Mouse (Mus musculus) hindbrain, embryonic 10.5 days (tissue): ENCODE data around the gene Brip1. TPM values are rescaled to one million over a fixed set of nuclear protein-coding genes. Genes with fewer than 3 reads are reported as not detected.

Experiments
- DNase-seq: peaks from one replicate; pipeline ENCODE4 v3.0.0-alpha.2; 2017; ENCODE audit warnings: low spot score
- H3K27ac ChIP-seq: fragments of 300-500 bp; sonication (generic); 2 replicates; pipeline ENCODE4 v1.5.1; 2016; ENCODE audit warnings: mild to moderate bottlenecking, moderate library complexity
- H3K27me3 ChIP-seq: fragments of 300-500 bp; sonication (generic); 2 replicates; pipeline ENCODE4 v1.6.1; 2016; ENCODE audit warnings: mild to moderate bottlenecking; ENCODE audit not compliant: poor library complexity, insufficient read depth, severe bottlenecking
- H3K36me3 ChIP-seq: fragments of 300-500 bp; sonication (generic); 2 replicates; pipeline ENCODE4 v1.6.1; 2016; ENCODE audit warnings: mild to moderate bottlenecking, moderate library complexity
- H3K4me1 ChIP-seq: fragments of 300-500 bp; sonication (generic); replicated peaks from 2 replicates; pipeline ENCODE4 v1.6.1; 2016; ENCODE audit warnings: mild to moderate bottlenecking
- H3K4me3 ChIP-seq: fragments of 300-500 bp; sonication (generic); 2 replicates; pipeline ENCODE4 v1.5.1; 2016; ENCODE audit warnings: mild to moderate bottlenecking, moderate library complexity
- H3K9me3 ChIP-seq: fragments of 300-500 bp; sonication (generic); 2 replicates; pipeline ENCODE4 v1.6.1; 2016; ENCODE audit warnings: mild to moderate bottlenecking, moderate library complexity
- WGBS: fragments of 180-500 bp; shearing (Covaris S2); methylation state at CpG from one replicate; pipeline ENCODE4 v1.1.7; 2016; 5-methylcytosine and 5-hydroxymethylcytosine counted together
- polyA plus RNA-seq: library from polyadenylated mRNA; unstranded; fragments of >200 nt; fragmentation: Nextera tagmentation; extraction: Ambion mirVana; gene quantifications from 2 replicates; pipeline ENCODE4 v1.2.1, GENCODE M21; 2016

The Brip1 gene
- 8.7 and 12.4 TPM in 2 replicates for polyA plus RNA-seq

GRCm38 (mm10) chr11:86201037-86201786 is at the start of gene Brip1:
Gene Brip1, minus strand, starts transcription at chr11:86201193.
- H3K27me3 ChIP-seq, result no peaks in the 10 kb centered on the region
- H3K36me3 ChIP-seq, result peaks cover 64% of the 10 kb centered on the region
- H3K4me1 ChIP-seq, result peaks cover 20% of the 10 kb centered on the region
- peaks cover 29% of the 10 kb centered on the region for H3K9me3 ChIP-seq
- H3K4me3 ChIP-seq, result peak within 1 kb of the TSS; percentile 73
- WGBS, result under 1% methylated on average over 60 of the region's 60 CpGs
- DNase-seq, result peak; percentile 96
- H3K27ac ChIP-seq, result peak within 1 kb of the TSS; percentile 96

- Histone ChIP-seq H3K9me3 (no peaks in the 10 kb centered on the region), H3K36me3 (peaks cover 94% of the 10 kb centered on the region), H3K4me3 (no peak overlapping the region), H3K27ac (no peak overlapping the region), H3K4me1 (no peaks in the 10 kb centered on the region), H3K27me3 (no peaks in the 10 kb centered on the region)
- DNase-seq, result no peak
- WGBS, result 90% methylated on average over 4 of the region's 4 CpGs
Measured at GRCm38 (mm10) chr11:86232446-86232845, 31.5 kb upstream of the Brip1 start.

DNA sequence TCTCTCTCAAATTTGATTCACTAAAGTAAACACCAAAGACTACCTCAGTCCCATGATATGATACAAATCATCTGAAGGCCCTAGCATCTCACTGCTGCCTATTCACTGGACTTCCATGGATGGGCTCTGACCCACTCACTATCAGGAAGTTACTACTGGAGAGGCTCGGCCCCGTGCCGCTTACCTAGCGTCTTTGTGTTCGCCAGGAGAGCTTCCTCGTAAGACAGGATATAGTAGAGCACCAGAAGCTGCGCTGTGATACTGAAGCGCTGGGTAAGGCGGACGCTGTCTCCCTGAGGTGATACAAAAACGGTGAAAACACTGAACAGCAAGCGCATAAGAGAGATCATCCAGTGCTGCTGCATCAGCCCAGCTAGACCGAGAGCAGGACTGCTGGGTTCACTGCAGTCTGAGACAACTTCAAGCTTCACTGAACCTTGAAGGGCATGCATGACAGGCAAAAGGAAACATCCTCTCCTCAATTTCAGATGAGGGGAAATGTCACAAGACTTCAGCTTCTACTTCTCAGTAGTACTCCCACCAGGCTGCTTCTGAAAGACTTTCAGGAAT is 30.9 kb upstream of the Brip1 start:
- DNase-seq, result no peak
- Histone ChIP-seq H3K4me1 (no peaks in the 10 kb centered on the region), H3K9me3 (no peaks in the 10 kb centered on the region), H3K27ac (no peak overlapping the region), H3K27me3 (no peaks in the 10 kb centered on the region), H3K4me3 (no peak overlapping the region), H3K36me3 (peaks cover 94% of the 10 kb centered on the region)
- WGBS, result 93% methylated on average over 13 of the region's 13 CpGs

DNA sequence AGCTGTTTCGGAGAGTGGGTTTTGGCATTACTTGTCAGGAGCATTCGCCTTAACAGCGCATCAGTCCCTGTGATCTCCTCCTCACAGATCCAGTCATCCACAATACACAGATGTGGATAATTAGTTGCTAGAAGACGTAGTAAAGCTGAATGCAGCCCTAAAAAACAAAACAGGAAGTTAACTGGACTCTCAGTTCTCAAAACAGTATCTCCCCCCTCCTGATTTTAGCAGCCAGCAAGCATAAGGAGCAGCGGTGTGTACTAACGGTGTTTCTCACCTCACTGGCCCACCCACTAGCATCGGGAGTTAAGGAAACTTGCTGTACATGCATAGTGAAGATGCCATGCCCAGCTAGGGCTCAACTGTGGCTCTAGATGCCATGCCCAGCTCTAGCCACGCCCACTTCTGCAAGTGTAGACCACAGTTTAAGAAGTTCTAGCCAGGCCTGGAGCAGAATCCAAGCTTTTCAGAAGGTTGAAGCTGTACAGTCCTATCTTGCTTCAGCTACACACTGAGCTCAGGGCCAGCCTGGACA is 25.7 kb upstream of the Brip1 start:
- peaks cover 93% of the 10 kb centered on the region for H3K36me3 ChIP-seq
- no peaks in the 10 kb centered on the region for H3K27me3 ChIP-seq
- no peak overlapping the region for H3K27ac ChIP-seq
- H3K9me3 ChIP-seq, result no peaks in the 10 kb centered on the region
- no peak overlapping the region for H3K4me3 ChIP-seq
- 89% methylated on average over 8 of the region's 8 CpGs for WGBS
- DNase-seq, result no peak
- no peaks in the 10 kb centered on the region for H3K4me1 ChIP-seq

GRCm38 (mm10) chr11:86225761-86226160 is 24.8 kb upstream of the Brip1 start:
- no peak for DNase-seq
- no peaks in the 10 kb centered on the region for H3K4me1 ChIP-seq
- no peak overlapping the region for H3K27ac ChIP-seq
- H3K36me3 ChIP-seq, result peaks cover 92% of the 10 kb centered on the region
- WGBS, result 86% methylated on average over 4 of the region's 4 CpGs
- no peak overlapping the region for H3K4me3 ChIP-seq
- no peaks in the 10 kb centered on the region for H3K27me3 ChIP-seq
- no peaks in the 10 kb centered on the region for H3K9me3 ChIP-seq

- DNase-seq, result no peak
- no peaks in the 10 kb centered on the region for H3K9me3 ChIP-seq
- H3K36me3 ChIP-seq, result peaks cover 98% of the 10 kb centered on the region
- no peaks in the 10 kb centered on the region for H3K4me1 ChIP-seq
- H3K27ac ChIP-seq, result no peak overlapping the region
- no peak overlapping the region for H3K4me3 ChIP-seq
- H3K27me3 ChIP-seq, result no peaks in the 10 kb centered on the region
- 81% methylated on average over 1 of the region's 1 CpGs for whole genome bisulfite sequencing
Measured at GRCm38 (mm10) chr11:86211803-86212202, 10.8 kb upstream of the Brip1 start.

GRCm38 (mm10) chr11:86209123-86209522 is 8.1 kb upstream of the Brip1 start:
- 92% methylated on average over 2 of the region's 2 CpGs for WGBS
- Histone ChIP-seq H3K4me3 (no peak overlapping the region), H3K27ac (no peak overlapping the region), H3K36me3 (peaks cover 98% of the 10 kb centered on the region), H3K9me3 (peaks cover 13% of the 10 kb centered on the region), H3K27me3 (no peaks in the 10 kb centered on the region), H3K4me1 (no peaks in the 10 kb centered on the region)
- DNase-seq, result no peak

DNA sequence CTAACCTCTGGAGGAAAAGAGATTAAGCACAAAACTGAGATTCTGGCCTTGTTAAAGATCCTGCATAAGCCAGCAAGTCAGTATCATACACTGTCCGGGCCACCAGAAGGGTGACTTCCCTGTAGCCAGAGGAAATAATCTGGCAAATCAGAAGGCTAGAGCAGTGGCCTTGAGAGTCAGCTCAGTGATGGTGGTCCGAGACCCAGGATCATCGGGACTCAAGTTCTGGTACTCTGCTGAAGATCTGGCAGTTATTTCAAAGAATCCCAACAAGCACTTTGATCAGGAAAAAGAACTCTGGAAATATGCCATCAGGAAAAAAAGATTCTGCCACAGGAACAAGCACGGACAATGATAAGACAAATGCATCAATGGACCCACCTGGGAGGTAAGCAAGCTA is 4.9 kb upstream of the Brip1 start:
- Histone ChIP-seq H3K36me3 (peaks cover 87% of the 10 kb centered on the region), H3K9me3 (peaks cover 29% of the 10 kb centered on the region)
- 98% methylated on average over 4 of the region's 4 CpGs for WGBS

DNA sequence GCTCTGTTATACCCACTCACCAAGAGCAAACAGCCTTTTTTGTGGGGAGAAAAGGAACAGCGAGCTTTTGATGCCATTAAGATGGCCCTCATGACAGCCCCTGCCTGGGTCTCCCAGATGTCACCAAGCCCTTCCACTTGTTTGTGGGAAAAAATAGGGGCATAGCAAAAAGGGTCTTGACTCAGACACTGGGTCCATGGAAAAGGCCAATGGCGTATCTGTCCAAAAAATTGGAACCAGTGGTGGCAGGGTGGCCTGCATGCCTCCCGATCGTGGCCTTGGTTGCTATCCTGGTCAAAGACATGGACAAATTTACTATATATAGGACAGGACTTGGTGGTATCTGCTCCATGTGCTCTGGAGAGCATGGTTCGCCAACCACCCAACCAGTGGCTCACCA is 4.0 kb upstream of the Brip1 start:
- Histone ChIP-seq H3K27me3 (no peaks in the 10 kb centered on the region), H3K4me3 (no peak overlapping the region), H3K27ac (no peak overlapping the region), H3K4me1 (peaks cover 15% of the 10 kb centered on the region), H3K36me3 (peaks cover 79% of the 10 kb centered on the region), H3K9me3 (peaks cover 29% of the 10 kb centered on the region)
- DNase-seq, result no peak
- 95% methylated on average over 5 of the region's 5 CpGs for WGBS

More for the DNA sequence above, 4.9 kb upstream of the Brip1 start:
- peaks cover 10% of the 10 kb centered on the region for H3K4me1 ChIP-seq
- DNase-seq, result no peak
- no peak overlapping the region for H3K27ac ChIP-seq
- no peak overlapping the region for H3K4me3 ChIP-seq
- H3K27me3 ChIP-seq, result no peaks in the 10 kb centered on the region

- WGBS, result 65% methylated on average over 16 of the region's 16 CpGs
- H3K27me3 ChIP-seq, result no peaks in the 10 kb centered on the region
- H3K27ac ChIP-seq, result peak overlapping the region; percentile 96
- peaks cover 29% of the 10 kb centered on the region for H3K9me3 ChIP-seq
- H3K36me3 ChIP-seq, result peaks cover 66% of the 10 kb centered on the region
- peaks cover 20% of the 10 kb centered on the region for H3K4me1 ChIP-seq
- peak overlapping the region; percentile 73 for H3K4me3 ChIP-seq
- DNase-seq, result no peak
Measured at GRCm38 (mm10) chr11:86201901-86202675, 1.1 kb upstream of the Brip1 start.

DNA sequence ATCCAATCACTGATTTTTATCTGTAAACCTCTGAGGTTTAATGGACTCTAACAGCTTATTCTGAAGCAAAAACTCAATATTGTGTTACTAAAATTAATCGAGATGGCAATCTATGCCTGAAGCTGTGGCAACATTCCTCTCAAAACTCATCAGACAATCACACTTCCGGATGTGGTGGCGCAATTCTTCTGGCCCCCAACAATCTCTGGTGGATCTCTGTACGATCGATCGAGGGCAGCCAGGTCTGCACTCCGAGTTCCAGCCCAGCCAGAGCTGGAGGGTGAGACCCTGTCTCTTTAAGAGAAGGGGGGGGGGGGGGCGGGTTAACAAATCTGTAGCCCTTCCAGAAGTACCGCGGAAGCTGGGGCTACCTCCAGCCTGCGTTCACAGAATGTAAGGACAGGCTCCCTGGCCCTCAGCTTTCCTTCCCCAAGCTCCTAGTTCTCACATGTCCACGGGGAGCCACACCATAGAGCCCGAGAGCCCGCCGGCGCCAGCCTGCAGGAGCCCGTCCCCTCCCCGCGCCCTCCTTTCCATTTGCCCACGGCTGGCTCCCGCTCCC is 452 bp downstream of the Brip1 start:
- H3K36me3 ChIP-seq, result peaks cover 64% of the 10 kb centered on the region
- H3K9me3 ChIP-seq, result peaks cover 29% of the 10 kb centered on the region
- H3K4me1 ChIP-seq, result peaks cover 20% of the 10 kb centered on the region
- H3K27me3 ChIP-seq, result no peaks in the 10 kb centered on the region
- H3K4me3 ChIP-seq, result peak overlapping the region; percentile 73
- 2% methylated on average over 21 of the region's 21 CpGs for WGBS
- DNase-seq, result no peak
- peak overlapping the region; percentile 96 for H3K27ac ChIP-seq

- H3K36me3 ChIP-seq, result peaks cover 64% of the 10 kb centered on the region
- H3K4me3 ChIP-seq, result peak overlapping the region; percentile 73
- H3K27me3 ChIP-seq, result no peaks in the 10 kb centered on the region
- no peak for DNase-seq
- peaks cover 22% of the 10 kb centered on the region for H3K9me3 ChIP-seq
- whole genome bisulfite sequencing, result 73% methylated on average over 4 of the region's 4 CpGs
- peaks cover 20% of the 10 kb centered on the region for H3K4me1 ChIP-seq
- H3K27ac ChIP-seq, result no peak overlapping the region; the same call in 1 of the 2 replicates
Measured at GRCm38 (mm10) chr11:86199733-86200132, 1.3 kb downstream of the Brip1 start.
